In the genomic region with DNA sequence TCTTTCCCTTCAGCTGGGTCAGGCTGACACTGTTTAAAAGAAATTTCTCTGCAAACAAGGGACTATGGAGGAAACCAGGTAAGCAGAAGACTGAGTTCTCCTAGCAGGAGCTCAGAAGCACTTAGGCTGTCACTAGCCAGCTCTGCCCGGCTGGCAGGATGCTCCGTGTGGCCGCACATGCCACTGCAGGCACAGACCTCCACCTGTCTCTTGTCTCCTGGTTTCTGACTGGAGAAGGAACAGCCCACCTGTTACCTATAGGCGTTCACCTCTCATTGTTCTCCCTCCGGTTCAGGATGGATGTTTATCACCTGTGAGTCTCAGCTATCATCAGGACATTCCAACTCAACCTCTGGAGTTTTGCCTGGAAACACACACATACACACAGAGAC, we compare ENCODE assay signal across 16 mouse cellular contexts. TPM values are rescaled to one million over a fixed set of nuclear protein-coding genes. Genes with fewer than 3 reads are reported as not detected.
"Had no signal": no experiment of that assay in that cellular context is flagged by ENCODE, and none has a peak within 500 bp of the region (broad histone marks: within the 10 kb centered on the region; RNA-seq: fewer than 3 reads in every experiment).

No protein-coding gene starts in this region.

- H3K36me3 ChIP-seq: limb, embryonic 12.5 days; liver, embryonic 13.5 days; midbrain, embryonic 10.5 days had no signal

- H3K27ac ChIP-seq: limb, embryonic 12.5 days; liver, embryonic 13.5 days; midbrain, embryonic 10.5 days; midbrain, embryonic 15.5 days; neural tube, embryonic 13.5 days had no signal

- H3K4me3 ChIP-seq: layer of hippocampus, adult 2 months; limb, embryonic 12.5 days; liver, embryonic 13.5 days; midbrain, embryonic 10.5 days; midbrain, embryonic 15.5 days; neural tube, embryonic 13.5 days had no signal

- H3K9ac ChIP-seq: limb, embryonic 12.5 days; liver, embryonic 13.5 days; neural tube, embryonic 13.5 days had no signal

- ATAC-seq: midbrain, embryonic 15.5 days had no signal

- H3K9me3 ChIP-seq: limb, embryonic 12.5 days; liver, embryonic 13.5 days; midbrain, embryonic 10.5 days; midbrain, embryonic 15.5 days; neural tube, embryonic 13.5 days had no signal

- DNase-seq: kidney, postnatal 10 days; kidney, postnatal 4 days; liver; liver, embryonic 13.5 days; lung, adult 2 months; retina, postnatal 1 day; right cerebral cortex, postnatal 4 days; spleen, adult 18-20 months; thymus, adult 18-20 months; thymus, postnatal 14 days had no signal

- H3K4me2 ChIP-seq: limb, embryonic 12.5 days; liver, embryonic 13.5 days; midbrain, embryonic 15.5 days; neural tube, embryonic 13.5 days had no signal

RNA-seq across cellular contexts. Expression of gene Agap2, which starts 8.8 kb away (rescaled TPM):
- polyA plus RNA-seq: limb, embryonic 12.5 days had no signal

RNA-seq across cellular contexts. Expression of gene Cyp27b1, which starts 35.9 kb away (rescaled TPM):
- total RNA-seq: megakaryocyte progenitor cell, adult 5-6 weeks had no signal
- polyA plus RNA-seq: liver, embryonic 13.5 days had no signal
